Mouse (Mus musculus) adrenal gland, adult 2 months (tissue): Measurements from ENCODE around the gene Kcnmb3. TPM values are rescaled to one million over a fixed set of nuclear protein-coding genes. Genes with fewer than 3 reads are reported as not detected.
"Not testable (repeated sequence)": the region's sequence is repeated elsewhere in the genome, so short reads cannot be mapped to it uniquely, and the experiment has no call there.

Source experiments
- DNase-seq: peaks from one replicate; pipeline ENCODE4 v3.0.0; 2021
- polyA plus RNA-seq: library from polyadenylated mRNA; depleted of rRNA; stranded (reverse); fragments of >200 nt; gene quantifications from 2 replicates; pipeline ENCODE4 v1.2.3, GENCODE M21; 2012; rRNA removed
- total RNA-seq, 2 experiments: library from RNA; stranded (reverse); gene quantifications; 2 replicates each; pipeline ENCODE4 v1.2.3; 2021

Gene Kcnmb3
- total and polyA plus RNA-seq, 3 experiments, result 0.17 to 1.2 TPM; not detected in 1

- DNase-seq, result peak; percentile 27
These were observed 61.6 kb downstream of the Kcnmb3 start for GRCm38 (mm10) chr3:32430394-32430793.

- DNase-seq, result not testable (repeated sequence)
These were observed 62.7 kb downstream of the Kcnmb3 start for GRCm38 (mm10) chr3:32429351-32429750.

- DNase-seq, result peak; percentile 55
These were observed 63.1 kb downstream of the Kcnmb3 start for GRCm38 (mm10) chr3:32428921-32429320.

GRCm38 (mm10) chr3:32428361-32428760 lies 63.7 kb downstream of the Kcnmb3 start:
- no peak for DNase-seq

GRCm38 (mm10) chr3:32427695-32428094 lies 64.3 kb downstream of the Kcnmb3 start:
- DNase-seq, result no peak

Other genes with a start within 250 kb of the Kcnmb3 start
- 10 to 100 TPM; 17.7 to 18.2 TPM for gene Zmat3, start 126.2 kb downstream of the Kcnmb3 start, total RNA-seq
- gene Zmat3, start 126.2 kb downstream of the Kcnmb3 start, polyA plus RNA-seq, result 8.0 and 11.8 TPM in 2 replicates
- gene Pik3ca, start 94.6 kb downstream of the Kcnmb3 start, total RNA-seq, result 10 to 100 TPM; 42.1 to 49.6 TPM
- 1.3 and 1.5 TPM in 2 replicates for gene Pik3ca, start 94.6 kb downstream of the Kcnmb3 start, polyA plus RNA-seq
- 10 to 100 TPM; 30.7 to 31.9 TPM for gene Zfp639, start 18.0 kb upstream of the Kcnmb3 start, total RNA-seq
- gene Zfp639, start 18.0 kb upstream of the Kcnmb3 start, polyA plus RNA-seq, result 14.1 and 19.7 TPM in 2 replicates
- gene Mfn1, start 37.2 kb upstream of the Kcnmb3 start, total RNA-seq, result 10 to 100 TPM; 76.0 to 80.1 TPM
- 6.6 and 7.3 TPM in 2 replicates for gene Mfn1, start 37.2 kb upstream of the Kcnmb3 start, polyA plus RNA-seq
- 10 to 100 TPM; 24.9 to 63.2 TPM for gene Gnb4, start 124.4 kb upstream of the Kcnmb3 start, total RNA-seq
- 11.8 and 13.0 TPM in 2 replicates for gene Gnb4, start 124.4 kb upstream of the Kcnmb3 start, polyA plus RNA-seq
- 10 to 100 TPM; 40.5 to 46.7 TPM for gene Actl6a, start 214.1 kb upstream of the Kcnmb3 start, total RNA-seq
- gene Actl6a, start 214.1 kb upstream of the Kcnmb3 start, polyA plus RNA-seq, result 10.5 and 12.6 TPM in 2 replicates
- gene Ndufb5, start 244.8 kb upstream of the Kcnmb3 start, total RNA-seq, result 100 to 1,000 TPM; 306 to 393 TPM
- gene Ndufb5, start 244.8 kb upstream of the Kcnmb3 start, polyA plus RNA-seq, result 475 and 574 TPM in 2 replicates
- gene Mrpl47, start 245.4 kb upstream of the Kcnmb3 start, total RNA-seq, result 10 to 100 TPM; 36.0 to 40.0 TPM
- 0.58 and 0.59 TPM in 2 replicates for gene Mrpl47, start 245.4 kb upstream of the Kcnmb3 start, polyA plus RNA-seq